Mouse (Mus musculus) lung, embryonic 15.5 days (tissue): Measurements from ENCODE around the gene Mapkapk2. TPM values are rescaled to one million over a fixed set of nuclear protein-coding genes. Genes with fewer than 3 reads are reported as not detected.
A peak's percentile ranks its signal among the peaks of the same experiment; 100 is the strongest.
"Not testable (repeated sequence)": the region's sequence is repeated elsewhere in the genome, so short reads cannot be mapped to it uniquely, and the experiment has no call there.

Experiments
- ATAC-seq: fragments of 200-750 bp; cut with Nextera tagmentation; 2 replicates; pipeline ENCODE4 v1.8.0; 2017; ENCODE audit warnings: moderate number of reproducible peaks, borderline replicate concordance; ENCODE audit not compliant: low FRiP score, low TSS enrichment; ENCODE audit errors: extremely low read depth
- H3K27ac ChIP-seq: fragments of 300-500 bp; sonication (generic); 2 replicates; pipeline ENCODE4 v1.5.1; 2015; ENCODE audit warnings: moderate library complexity, mild to moderate bottlenecking, inconsistent platforms
- H3K27me3 ChIP-seq: fragments of 300-500 bp; sonication (generic); 2 replicates; pipeline ENCODE4 v1.6.1; 2015; ENCODE audit warnings: inconsistent platforms
- H3K36me3 ChIP-seq: fragments of 300-500 bp; sonication (generic); 2 replicates; pipeline ENCODE4 v1.6.1; 2015; ENCODE audit warnings: inconsistent platforms
- H3K4me1 ChIP-seq: fragments of 300-500 bp; sonication (generic); 2 replicates; pipeline ENCODE4 v1.6.1; 2015; ENCODE audit warnings: inconsistent platforms
- H3K4me2 ChIP-seq: fragments of 300-500 bp; sonication (generic); 2 replicates; pipeline ENCODE4 v1.6.1; 2015; ENCODE audit warnings: inconsistent platforms, mild to moderate bottlenecking, moderate library complexity
- H3K4me3 ChIP-seq: fragments of 300-500 bp; sonication (generic); 2 replicates; pipeline ENCODE4 v1.5.1; 2015; ENCODE audit warnings: mild to moderate bottlenecking, inconsistent platforms
- H3K9ac ChIP-seq: fragments of 300-500 bp; sonication (generic); 2 replicates; pipeline ENCODE4 v1.6.1; 2015; ENCODE audit warnings: inconsistent platforms
- H3K9me3 ChIP-seq: fragments of 300-500 bp; sonication (generic); 2 replicates; pipeline ENCODE4 v1.6.1; 2016; ENCODE audit warnings: inconsistent platforms
- WGBS: fragments of 180-500 bp; shearing (Covaris S2); methylation state at CpG from one replicate; pipeline ENCODE4 v1.1.7; 2015; 5-methylcytosine and 5-hydroxymethylcytosine counted together
- polyA plus RNA-seq: library from polyadenylated mRNA; unstranded; fragments of >200 nt; fragmentation: Nextera tagmentation; extraction: Ambion mirVana; gene quantifications from 2 replicates; pipeline ENCODE4 v1.2.1, GENCODE M21; 2015

The Mapkapk2 gene
- polyA plus RNA-seq, result 57.9 and 61.0 TPM in 2 replicates

DNA sequence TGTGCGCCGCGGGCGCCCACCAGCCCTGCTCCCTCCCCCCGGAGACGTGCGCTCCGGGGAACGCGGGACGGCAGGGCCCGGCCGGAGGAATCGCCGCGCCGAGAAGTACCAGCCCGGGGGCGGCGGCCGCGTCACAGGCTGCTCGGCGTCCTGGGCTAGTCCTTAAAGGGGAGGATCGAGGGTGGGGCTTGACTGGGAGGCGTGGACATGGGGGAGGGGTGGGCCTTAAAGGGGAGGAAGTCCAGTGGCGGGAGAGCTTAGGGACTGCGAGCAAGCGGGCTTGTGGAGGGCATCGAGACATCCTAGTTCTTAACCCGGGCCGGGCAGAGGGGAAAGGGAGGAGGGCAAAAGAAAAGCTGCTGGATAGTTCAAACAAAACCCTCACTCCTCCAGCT is at the start of gene Mapkapk2:
Gene Mapkapk2 (minus strand): TSS at position 127 of the 395 bp plus-strand sequence.
- ATAC-seq, result peak; percentile 95
- H3K4me1 ChIP-seq, result peaks cover 41% of the 10 kb centered on the region
- H3K27me3 ChIP-seq, result no peaks in the 10 kb centered on the region
- H3K27ac ChIP-seq, result peak within 1 kb of the TSS; percentile 95
- peak within 1 kb of the TSS; percentile 79 for H3K4me2 ChIP-seq
- WGBS, result under 1% methylated on average over 31 of the region's 32 CpGs
- peak within 1 kb of the TSS; percentile 91 for H3K9ac ChIP-seq
- no peaks in the 10 kb centered on the region for H3K9me3 ChIP-seq
- no peaks in the 10 kb centered on the region for H3K36me3 ChIP-seq
- peak within 1 kb of the TSS; percentile 90 for H3K4me3 ChIP-seq

DNA sequence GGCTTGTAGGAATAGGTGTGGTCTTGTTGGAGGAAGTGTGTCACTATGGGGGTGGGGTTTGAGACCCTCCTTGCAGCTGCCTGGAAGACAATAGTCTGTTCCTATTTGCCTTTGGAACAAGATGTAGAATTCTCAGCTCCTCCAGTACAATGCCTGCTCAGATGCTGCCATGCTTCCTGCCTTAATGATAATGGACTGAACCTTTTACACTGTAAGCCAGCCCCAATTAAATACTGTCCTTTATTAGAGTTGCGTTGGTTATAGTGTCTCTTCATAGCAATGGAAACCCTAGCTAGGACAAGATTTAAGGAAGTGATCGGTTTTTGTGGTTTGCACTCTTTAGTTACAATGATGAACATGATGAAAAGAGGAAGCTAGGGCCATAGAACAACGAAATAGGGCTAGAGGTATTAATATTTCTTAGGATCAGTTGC is 48.6 kb upstream of the Mapkapk2 start:
- H3K36me3 ChIP-seq, result no peaks in the 10 kb centered on the region
- H3K27ac ChIP-seq, result no peak overlapping the region
- no peaks in the 10 kb centered on the region for H3K9me3 ChIP-seq
- H3K4me3 ChIP-seq, result no peak overlapping the region
- H3K4me2 ChIP-seq, result no peak overlapping the region
- H3K27me3 ChIP-seq, result no peaks in the 10 kb centered on the region
- H3K4me1 ChIP-seq, result no peaks in the 10 kb centered on the region
- 77% methylated on average over 3 of the region's 3 CpGs for WGBS
- ATAC-seq, result no peak
- H3K9ac ChIP-seq, result no peak overlapping the region

DNA sequence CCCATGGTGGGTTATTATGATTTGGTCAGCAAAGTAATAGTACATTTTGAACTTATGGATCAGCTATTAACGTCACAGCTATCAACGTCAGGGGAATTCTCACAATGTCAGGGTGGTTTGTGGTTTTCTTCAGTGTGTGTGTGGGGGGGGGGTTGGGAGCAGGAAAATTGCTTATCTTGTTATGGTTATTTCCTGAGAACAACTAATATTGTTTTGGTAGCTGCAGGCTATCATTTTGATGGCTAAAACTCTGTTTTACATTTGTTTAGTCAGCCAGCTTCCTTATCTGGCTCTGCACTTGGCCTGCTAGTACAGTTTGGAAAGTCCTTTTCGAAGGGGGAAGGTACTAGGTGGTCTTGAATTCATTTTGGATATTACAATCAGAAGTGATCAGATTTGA is 47.6 kb upstream of the Mapkapk2 start:
- not testable (repeated sequence) for H3K4me1 ChIP-seq, H3K9ac ChIP-seq, H3K4me3 ChIP-seq, H3K27me3 ChIP-seq, H3K4me2 ChIP-seq, H3K27ac ChIP-seq, ATAC-seq, H3K36me3 ChIP-seq, H3K9me3 ChIP-seq
- WGBS, result 83% methylated on average over 3 of the region's 3 CpGs

DNA sequence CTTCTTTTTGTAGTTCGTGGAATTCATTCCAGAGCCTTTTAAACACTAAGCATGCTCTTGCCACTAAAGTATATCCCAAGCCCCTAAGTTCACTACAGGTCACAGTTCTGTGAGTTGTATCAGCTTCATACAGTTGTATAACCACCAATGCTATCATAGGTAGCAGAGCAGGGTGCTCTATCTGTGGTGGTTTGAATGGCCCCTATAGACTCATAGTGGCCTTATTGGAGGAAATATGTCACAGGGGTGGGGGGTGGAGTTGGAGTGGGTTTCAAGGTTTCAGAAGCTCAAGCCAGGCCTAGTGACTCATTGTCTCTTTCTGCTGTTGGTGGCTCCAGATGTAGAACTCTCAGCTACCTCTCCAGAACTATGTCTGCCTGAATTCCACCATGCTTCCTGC is 44.8 kb upstream of the Mapkapk2 start:
- no peaks in the 10 kb centered on the region for H3K27me3 ChIP-seq
- H3K9ac ChIP-seq, result no peak overlapping the region
- no peaks in the 10 kb centered on the region for H3K9me3 ChIP-seq
- no peak overlapping the region for H3K27ac ChIP-seq
- ATAC-seq, result no peak
- H3K4me1 ChIP-seq, result peaks cover 6% of the 10 kb centered on the region; the same call in 1 of the 2 replicates
- 77% methylated on average over 1 of the region's 1 CpGs for WGBS
- H3K36me3 ChIP-seq, result no peaks in the 10 kb centered on the region
- H3K4me2 ChIP-seq, result no peak overlapping the region
- no peak overlapping the region for H3K4me3 ChIP-seq

DNA sequence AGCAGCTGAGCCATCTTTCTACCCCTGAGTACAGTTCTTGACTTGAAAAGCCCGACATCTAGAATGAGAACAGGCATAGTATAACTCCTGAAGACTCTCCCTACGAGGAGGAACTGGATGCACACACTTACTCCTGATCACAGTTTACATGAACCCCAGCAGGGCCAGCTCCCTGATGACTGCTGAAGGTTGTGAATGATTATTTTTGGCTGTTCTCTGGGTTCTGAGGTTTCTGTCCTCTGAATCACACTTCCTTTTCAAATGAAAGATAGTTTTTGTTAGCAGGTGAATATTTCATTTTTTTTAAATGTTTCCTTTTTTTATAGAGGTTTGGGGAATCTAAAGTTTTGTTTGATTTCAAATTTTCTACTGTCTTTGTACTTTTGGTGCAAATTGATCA is 43.8 kb upstream of the Mapkapk2 start:
- Histone ChIP-seq H3K9me3 (no peaks in the 10 kb centered on the region), H3K9ac (no peak overlapping the region), H3K27me3 (no peaks in the 10 kb centered on the region), H3K4me1 (peaks cover 6% of the 10 kb centered on the region; the same call in 1 of the 2 replicates), H3K36me3 (no peaks in the 10 kb centered on the region), H3K4me3 (no peak overlapping the region), H3K27ac (no peak overlapping the region), H3K4me2 (no peak overlapping the region)
- WGBS, result 39% methylated on average over 2 of the region's 2 CpGs
- ATAC-seq, result no peak

DNA sequence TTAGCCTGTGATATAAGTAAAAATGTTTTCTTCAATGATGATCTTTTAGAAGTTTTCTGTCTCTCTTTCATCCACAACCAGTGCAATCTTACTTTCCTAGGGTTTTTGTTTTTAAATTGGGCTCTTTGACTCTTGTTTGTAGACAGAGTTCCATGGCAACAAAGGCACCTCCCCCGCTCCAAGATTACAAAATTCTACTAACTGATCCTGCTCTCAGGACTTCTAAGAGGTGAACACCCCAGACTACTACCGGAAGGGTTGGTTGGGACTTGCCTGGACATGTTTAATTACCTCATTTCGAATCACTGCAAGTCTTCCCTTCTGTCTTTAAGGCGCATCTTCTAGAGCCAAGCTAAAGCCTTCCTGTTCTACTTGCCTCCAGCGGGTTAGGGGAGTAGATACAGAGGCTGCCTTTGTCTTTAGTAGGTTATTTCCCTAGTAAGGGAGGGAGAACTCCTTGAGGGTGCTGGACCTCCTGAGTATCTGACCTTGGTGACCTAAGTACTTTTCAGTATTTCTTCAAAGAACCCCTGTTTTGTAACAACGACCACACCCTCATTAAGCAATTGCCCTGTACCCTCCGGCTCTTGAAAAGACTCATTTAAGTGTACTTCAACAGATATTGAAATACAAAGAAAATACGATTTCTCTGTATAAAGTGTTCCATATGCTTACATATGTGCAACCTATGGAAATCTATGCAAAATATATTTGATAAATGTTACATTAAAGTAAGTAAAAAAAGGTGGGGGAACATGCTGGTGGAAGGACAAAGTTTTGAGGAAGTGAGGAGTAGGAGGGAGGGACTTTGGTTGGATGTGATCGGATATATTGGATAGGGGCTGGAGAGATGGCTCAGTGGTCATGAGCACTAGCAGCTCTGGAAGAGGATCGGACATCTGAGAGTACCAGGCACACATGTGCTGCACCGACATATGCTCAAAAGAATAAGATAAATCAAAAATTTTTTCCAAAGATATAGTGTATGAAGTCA is 41.8 kb upstream of the Mapkapk2 start:
- no peaks in the 10 kb centered on the region for H3K36me3 ChIP-seq
- H3K9me3 ChIP-seq, result no peaks in the 10 kb centered on the region
- WGBS, result 66% methylated on average over 11 of the region's 11 CpGs
- H3K4me3 ChIP-seq, result peak overlapping the region; percentile 78
- ATAC-seq, result no peak
- no peaks in the 10 kb centered on the region for H3K27me3 ChIP-seq
- H3K27ac ChIP-seq, result 0 out of 2 replicates have a peak overlapping the region, but pooled peaks have one; percentile 73
- H3K4me2 ChIP-seq, result peak overlapping the region; percentile 96
- peak overlapping the region; percentile 44; the same call in 1 of the 2 replicates for H3K9ac ChIP-seq
- H3K4me1 ChIP-seq, result peaks cover 9% of the 10 kb centered on the region; the same call in 1 of the 2 replicates

DNA sequence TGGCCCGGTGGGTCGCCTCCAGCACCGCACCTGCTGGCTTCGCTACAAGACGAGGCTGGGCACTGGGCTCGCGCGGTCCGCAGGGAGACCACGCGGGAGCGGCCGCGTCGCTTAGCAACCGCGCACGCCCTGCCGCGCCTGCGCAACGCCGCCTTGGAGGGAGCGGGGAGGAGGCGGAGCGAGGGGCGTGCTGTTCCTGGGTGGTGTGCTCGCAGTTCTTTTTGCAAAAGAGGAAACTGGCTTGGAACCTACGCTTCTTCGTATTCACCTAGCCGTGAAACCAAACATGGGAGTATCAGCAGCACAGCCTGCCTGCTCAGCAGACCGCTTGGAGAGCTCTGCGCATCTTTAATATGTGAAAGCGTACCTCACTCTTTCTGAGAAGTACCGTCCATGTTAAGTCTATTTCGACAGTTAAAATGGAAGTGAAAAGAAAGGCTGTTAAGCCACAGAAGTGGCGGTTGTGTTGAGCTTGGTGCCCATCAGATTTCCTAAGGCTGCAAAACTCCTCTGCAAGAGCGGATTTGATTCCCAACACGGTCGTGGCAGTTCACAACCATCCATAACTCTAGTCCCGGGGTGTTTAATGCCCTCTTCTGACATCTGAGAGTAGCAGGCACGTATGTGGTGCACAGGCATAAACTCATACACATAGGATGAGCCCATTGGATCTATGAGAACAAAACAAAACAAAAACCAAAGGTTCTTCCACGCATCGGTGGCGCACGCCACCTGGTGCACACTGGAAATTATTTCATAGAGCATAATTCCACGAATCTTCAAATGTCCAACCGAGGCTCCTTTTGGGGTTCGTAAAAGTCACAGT is 40.8 kb upstream of the Mapkapk2 start, which contains the start of gene Dyrk3:
Gene Dyrk3 (minus strand): TSS at position 150 of the 826 bp plus-strand sequence.
- Histone ChIP-seq H3K4me2 (peak within 1 kb of the TSS; percentile 96), H3K27ac (peak within 1 kb of the TSS; percentile 73), H3K27me3 (no peaks in the 10 kb centered on the region), H3K4me3 (peak within 1 kb of the TSS; percentile 78), H3K9me3 (no peaks in the 10 kb centered on the region), H3K4me1 (peaks cover 9% of the 10 kb centered on the region; the same call in 1 of the 2 replicates), H3K36me3 (no peaks in the 10 kb centered on the region), H3K9ac (peak within 1 kb of the TSS; percentile 56)
- ATAC-seq, result peak; percentile 98
- 2% methylated on average over 49 of the region's 49 CpGs for WGBS

DNA sequence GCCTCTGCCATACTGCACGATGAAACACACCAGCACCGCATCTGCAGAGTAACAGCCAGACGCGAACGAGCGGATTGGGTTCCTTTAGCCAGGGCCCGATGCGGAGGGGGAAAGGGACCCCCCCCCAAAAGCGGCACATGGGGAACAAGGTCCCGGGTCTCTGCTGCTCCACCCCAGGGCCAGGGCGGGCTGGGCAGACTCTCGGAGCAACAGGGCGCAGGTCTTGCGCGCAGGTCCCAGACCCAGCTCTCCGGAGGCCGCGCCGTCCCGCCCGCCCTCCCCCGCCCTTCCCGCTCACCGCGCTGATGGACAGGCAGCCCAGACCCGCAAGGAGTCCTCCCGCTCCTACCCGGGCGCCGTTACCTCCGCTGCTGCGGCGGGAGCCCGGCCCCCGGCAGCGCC is 40.1 kb upstream of the Mapkapk2 start:
- ATAC-seq, result peak; percentile 74; the same call in 1 of the 2 replicates
- H3K4me1 ChIP-seq, result peaks cover 9% of the 10 kb centered on the region; the same call in 1 of the 2 replicates
- H3K27me3 ChIP-seq, result no peaks in the 10 kb centered on the region
- WGBS, result 0% methylated on average over 33 of the region's 36 CpGs
- H3K4me3 ChIP-seq, result peak overlapping the region; percentile 78
- H3K4me2 ChIP-seq, result peak overlapping the region; percentile 96
- H3K9ac ChIP-seq, result peak overlapping the region; percentile 56
- no peaks in the 10 kb centered on the region for H3K36me3 ChIP-seq
- peak overlapping the region; percentile 51; the same call in 1 of the 2 replicates for H3K27ac ChIP-seq
- H3K9me3 ChIP-seq, result no peaks in the 10 kb centered on the region

DNA sequence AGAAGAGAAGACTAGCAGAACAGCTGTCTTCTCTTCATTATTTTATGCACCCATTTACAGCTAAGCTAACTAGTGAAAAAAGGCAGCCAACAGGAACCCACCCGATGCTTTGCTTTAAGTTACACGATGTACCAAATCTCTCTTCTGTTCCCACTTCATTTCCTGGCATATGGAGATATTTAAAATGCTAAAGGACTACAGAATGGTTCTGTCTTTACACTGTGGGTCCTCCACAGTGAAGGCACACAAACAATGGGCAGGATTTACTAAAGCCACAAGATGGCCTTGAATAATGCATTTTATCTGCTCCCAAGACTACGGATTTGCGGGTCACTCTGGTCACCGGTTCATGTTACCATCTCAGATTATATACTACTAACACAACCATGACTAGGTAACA is 39.5 kb upstream of the Mapkapk2 start:
- peak overlapping the region; percentile 78; the same call in 1 of the 2 replicates for H3K4me3 ChIP-seq
- H3K4me1 ChIP-seq, result peaks cover 9% of the 10 kb centered on the region; the same call in 1 of the 2 replicates
- H3K9me3 ChIP-seq, result no peaks in the 10 kb centered on the region
- no peak overlapping the region for H3K27ac ChIP-seq
- no peaks in the 10 kb centered on the region for H3K36me3 ChIP-seq
- H3K4me2 ChIP-seq, result peak overlapping the region; percentile 96; the same call in 1 of the 2 replicates
- H3K27me3 ChIP-seq, result no peaks in the 10 kb centered on the region
- no peak overlapping the region for H3K9ac ChIP-seq
- ATAC-seq, result no peak
- 30% methylated on average over 5 of the region's 5 CpGs for WGBS

DNA sequence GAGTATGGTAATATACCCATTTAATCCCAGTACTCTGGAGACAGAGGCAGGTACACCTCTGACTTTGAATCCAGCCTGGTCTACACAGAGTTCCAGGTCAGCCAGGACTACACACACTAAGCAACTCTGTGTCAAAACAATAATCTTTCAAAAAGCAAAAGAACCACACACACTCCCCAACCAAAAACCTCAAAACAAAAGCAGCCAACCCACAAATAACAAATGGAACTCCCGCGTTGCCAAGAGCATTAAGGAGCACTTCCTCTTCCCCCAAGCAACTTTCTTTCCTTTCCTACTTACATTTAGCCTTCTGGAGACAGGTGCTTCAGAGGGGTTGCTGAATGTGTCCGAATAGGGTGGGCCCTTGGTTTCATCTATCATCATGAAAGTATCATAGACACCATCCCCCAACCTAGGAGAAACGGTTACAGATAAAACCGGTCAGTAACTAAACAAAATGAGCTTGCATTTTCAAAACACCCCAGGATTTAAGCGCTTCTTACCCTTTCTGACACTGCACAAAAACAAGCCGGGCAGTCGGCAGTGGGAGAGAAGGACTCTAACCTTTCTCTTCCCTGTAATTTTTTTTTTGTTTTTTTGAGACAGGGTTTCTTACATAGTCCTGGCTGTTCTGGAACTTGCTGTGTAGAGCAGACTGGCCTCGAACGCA is 38.5 kb upstream of the Mapkapk2 start:
- no peak overlapping the region for H3K4me2 ChIP-seq
- no peak for ATAC-seq
- WGBS, result 70% methylated on average over 10 of the region's 10 CpGs
- H3K9me3 ChIP-seq, result no peaks in the 10 kb centered on the region
- H3K27ac ChIP-seq, result no peak overlapping the region
- H3K4me3 ChIP-seq, result no peak overlapping the region
- H3K4me1 ChIP-seq, result peaks cover 9% of the 10 kb centered on the region; the same call in 1 of the 2 replicates
- no peak overlapping the region for H3K9ac ChIP-seq
- no peaks in the 10 kb centered on the region for H3K36me3 ChIP-seq
- no peaks in the 10 kb centered on the region for H3K27me3 ChIP-seq
